Mouse (Mus musculus) gastrocnemius, postnatal 36 days (tissue): Measurements from ENCODE around the gene Bcl2l12. TPM values are rescaled to one million over a fixed set of nuclear protein-coding genes. Genes with fewer than 3 reads are reported as not detected.

ENCODE experiments used
- DNase-seq, 2 experiments: peaks; one replicate each; pipeline ENCODE4 v3.0.0; 2022
- intact Hi-C: fragments of 180-260 bp; cut with DNase I; formaldehyde crosslinking; loops from one replicate; pipeline ENCODE4 v1.15.1; 2025
- microRNA-seq, 2 experiments: library from miRNA; unstranded; fragments of <30 nt; microRNA quantifications; one replicate each; pipeline ENCODE4 v1.2.0; 2021
- total RNA-seq, 2 experiments: library from RNA; stranded (reverse); gene quantifications; 2 replicates each; pipeline ENCODE4 v1.2.3; 2021

The Bcl2l12 gene
- total RNA-seq, 2 experiments from 2014 or later, result 8.0 to 8.9 TPM

DNA sequence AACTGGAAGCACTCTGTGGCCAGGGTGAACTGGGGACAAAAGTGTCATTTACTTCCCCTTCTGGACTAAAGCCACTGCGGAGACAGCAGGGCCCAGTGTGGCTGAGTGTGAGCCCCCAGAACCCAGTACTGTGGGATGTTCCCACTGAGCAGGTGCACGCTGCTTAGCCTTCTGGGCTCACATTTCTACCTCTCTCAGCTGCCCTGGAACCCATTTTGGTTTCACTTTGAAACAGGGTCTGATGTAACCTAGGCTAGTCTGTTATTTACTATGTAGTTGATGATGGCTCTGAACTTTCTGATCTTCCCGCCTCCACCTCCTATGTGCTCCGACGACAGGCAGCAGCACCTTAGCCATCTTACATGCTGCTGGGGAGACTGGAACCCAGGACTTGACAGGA, 35.7 kb downstream of the Bcl2l12 start:
- DNase-seq, result no peak
- intact Hi-C loops, result no loop called here

DNA sequence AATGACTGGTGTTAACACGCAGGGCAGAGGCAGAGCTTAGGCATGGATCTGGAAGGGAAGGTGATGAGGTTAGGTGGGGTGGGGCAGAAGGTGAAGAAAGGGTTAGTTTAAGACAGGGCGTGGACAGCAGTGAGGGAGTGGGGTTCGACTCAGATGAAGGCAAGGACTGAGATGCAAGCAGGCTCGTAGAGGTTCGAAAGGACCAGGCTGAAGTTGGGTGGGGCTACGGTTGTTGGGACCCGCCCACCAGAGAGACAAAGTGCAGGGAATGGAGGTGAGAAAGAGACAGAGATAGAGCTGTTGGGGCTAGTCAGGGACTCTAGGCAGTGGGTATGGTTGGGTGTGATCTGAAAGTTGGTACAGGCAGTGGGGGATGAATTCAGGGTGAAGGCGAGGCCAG, 36.2 kb downstream of the Bcl2l12 start:
- intact Hi-C loops, result no loop called here
- no peak for DNase-seq

DNA sequence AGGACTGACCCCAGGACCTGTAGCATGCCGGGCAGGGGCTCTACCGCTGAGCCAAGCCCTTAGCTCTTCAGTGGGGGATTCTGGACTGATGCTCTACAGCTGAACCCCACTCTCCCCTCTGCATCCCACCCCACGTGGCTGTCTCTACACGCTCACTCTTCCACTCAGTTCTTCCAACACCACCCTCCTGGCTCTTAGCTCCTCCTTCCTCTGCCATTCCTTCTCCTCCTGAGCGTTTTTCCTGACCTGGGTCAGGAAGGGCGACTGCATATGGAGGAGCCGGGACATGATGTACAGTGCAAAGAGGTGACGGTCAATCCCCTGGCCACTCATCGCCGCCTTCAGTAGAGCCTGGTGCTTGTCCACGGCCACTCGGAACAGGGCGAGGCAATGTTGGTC, 38.0 kb downstream of the Bcl2l12 start:
- intact Hi-C loops, result no loop called here
- no peak for DNase-seq

DNA sequence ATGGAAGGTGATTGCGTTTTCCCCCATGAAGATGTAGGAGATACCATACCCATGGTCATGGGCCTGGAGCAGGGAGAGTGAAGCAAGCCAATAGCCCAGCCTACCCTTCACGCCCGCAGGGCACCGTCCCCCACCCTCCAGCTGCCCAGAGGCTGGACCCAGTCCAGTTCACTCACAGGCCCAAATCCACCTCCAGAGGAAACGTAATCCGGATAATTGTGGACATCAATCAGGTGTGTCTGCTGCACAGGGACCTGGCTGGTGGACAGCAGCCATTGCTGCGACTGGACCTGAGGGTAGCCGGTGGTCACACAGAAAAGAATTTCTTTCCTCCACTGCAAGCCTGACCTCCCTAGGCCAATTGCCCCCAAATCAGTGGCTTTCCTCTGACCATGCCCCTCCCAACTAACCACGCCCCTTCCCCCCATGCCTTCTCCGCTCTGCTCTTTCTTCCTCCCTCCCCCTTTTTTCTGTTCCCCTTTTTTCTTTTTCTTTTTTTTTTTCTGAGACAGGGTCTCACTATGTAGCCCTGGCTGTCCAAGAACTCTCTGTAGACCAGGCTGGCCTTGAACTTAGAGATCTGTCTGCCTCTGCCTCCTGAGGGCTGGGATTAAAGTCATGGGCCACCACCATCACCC, 38.5 kb downstream of the Bcl2l12 start:
- DNase-seq, result no peak
- intact Hi-C loops, result loop anchor here (10.0 kb wide), 1 partner anchor 235 kb away; no protein-coding TSS in a partner anchor

DNA sequence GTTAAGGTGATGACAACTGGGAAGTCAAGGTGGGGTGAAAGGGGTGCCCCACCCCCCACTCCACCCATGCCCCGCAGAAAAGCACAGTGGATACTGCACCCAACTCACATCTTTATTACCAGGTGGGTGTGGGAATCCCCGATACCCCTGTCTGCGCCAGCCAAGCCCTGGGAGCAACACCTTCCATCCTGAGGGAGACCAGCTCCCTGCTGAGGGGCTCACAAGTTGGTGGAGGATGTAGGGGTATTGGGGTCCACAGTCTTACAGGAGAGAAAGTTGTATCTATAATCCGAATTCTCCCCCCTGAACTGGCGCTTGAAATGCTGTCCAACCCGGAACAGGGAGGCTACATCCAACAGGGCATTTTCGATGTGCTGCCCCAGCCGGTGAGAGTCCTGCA, 39.2 kb downstream of the Bcl2l12 start:
- intact Hi-C loops, result loop anchor here (10.0 kb wide), 1 partner anchor 234 kb away; no protein-coding TSS in a partner anchor
- DNase-seq, result no peak

DNA sequence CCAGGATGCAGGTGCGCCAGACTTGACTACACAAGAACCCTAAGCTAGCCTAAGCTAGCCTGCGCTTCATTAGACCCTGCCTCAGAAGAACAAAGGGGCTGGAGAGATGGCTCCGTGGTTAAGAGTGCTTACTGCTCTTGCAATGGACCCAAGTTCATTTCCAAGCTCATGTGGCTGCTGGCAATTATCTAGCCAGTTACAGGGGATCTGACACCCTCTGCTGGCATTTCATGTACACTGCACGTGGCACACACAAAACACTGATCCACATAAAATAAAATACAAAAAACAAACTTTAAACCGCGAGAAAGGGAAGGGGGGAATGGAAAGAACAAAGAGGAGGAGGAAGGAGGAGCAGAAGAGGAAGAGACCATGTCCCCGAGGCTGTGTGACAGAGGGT, 40.3 kb downstream of the Bcl2l12 start:
- DNase-seq, result peak in 1 of 2 experiments; percentile 45
- intact Hi-C loops, result loop anchor here (10.0 kb wide), 1 partner anchor 233 kb away; no protein-coding TSS in a partner anchor

DNA sequence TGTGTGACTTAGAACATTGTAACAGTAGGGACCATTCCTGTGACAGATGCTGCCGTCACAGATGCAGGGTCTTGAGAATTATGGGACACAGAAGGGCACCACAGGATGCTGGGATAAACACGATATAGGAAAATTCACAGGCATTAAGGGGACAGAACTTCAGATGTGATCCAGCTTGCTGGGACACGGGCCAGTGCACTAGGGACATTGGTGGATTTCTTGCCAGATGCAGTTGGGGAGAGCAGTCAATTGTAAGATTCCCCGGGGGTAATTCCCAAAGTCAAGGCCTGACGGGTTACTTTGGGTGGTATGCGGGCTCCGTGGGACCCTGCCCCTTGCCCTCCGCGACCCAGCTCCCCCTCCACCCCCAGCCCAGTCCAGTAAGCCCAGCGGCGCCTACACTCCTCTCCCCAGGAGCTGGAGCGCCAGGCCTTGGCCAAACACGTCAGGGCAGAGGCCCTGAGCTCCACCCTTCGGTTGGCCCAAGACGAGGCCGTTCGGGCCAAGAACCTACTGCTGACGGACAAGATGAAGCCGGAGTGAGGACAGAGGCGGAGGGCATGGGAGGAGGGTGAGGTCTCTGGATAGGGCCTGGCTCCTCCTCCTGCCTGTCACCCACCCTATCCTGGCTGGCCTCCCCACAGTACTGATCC, 41.2 kb downstream of the Bcl2l12 start:
- DNase-seq, result peak; percentile 59 to 61
- intact Hi-C loops, result loop anchor here (10.0 kb wide), 1 partner anchor 233 kb away; no protein-coding TSS in a partner anchor

DNA sequence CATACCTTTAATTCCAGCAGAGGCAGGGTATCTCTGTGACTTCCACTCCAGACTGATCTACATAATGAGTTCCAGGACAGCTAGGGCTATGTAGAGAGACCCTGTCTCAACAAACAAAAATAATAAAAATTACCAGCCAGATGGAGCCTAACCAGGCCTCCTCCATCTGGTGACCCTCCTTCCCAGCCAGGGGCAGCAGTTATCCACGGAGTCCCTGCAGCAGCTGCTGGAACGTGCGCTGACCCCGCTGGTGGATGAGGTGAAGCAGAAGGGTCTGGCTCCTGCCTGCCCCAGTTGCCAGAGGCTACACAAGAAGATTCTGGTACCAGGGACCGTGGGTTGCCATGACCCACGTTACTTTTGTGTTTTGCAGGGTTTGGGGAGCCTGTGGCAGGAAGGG, 42.2 kb downstream of the Bcl2l12 start:
- DNase-seq, result no peak
- intact Hi-C loops, result loop anchor here (10.0 kb wide), 1 partner anchor 231 kb away; no protein-coding TSS in a partner anchor

DNA sequence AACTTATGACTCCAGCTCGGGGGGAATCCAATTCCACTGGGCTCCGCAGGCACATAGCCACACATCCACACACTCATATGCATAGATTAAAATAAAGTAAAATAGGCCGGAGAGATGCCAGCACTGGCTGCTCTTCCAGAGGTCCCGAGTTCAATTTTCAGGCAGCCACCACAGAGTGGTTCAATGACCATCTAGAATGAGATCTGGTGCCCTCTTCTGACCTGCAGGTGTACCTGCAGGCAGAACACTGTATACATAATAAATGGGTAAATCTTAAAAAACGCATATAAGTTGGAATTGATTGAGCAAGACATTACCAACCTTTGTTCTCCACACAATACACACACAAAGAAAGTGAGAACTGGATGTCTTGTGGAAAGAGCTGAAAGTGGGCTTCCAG, 42.9 kb downstream of the Bcl2l12 start:
- no peak for DNase-seq
- intact Hi-C loops, result loop anchor here (2.0 to 10.0 kb wide), 2 partner anchors 29 to 231 kb away; no protein-coding TSS in a partner anchor

DNA sequence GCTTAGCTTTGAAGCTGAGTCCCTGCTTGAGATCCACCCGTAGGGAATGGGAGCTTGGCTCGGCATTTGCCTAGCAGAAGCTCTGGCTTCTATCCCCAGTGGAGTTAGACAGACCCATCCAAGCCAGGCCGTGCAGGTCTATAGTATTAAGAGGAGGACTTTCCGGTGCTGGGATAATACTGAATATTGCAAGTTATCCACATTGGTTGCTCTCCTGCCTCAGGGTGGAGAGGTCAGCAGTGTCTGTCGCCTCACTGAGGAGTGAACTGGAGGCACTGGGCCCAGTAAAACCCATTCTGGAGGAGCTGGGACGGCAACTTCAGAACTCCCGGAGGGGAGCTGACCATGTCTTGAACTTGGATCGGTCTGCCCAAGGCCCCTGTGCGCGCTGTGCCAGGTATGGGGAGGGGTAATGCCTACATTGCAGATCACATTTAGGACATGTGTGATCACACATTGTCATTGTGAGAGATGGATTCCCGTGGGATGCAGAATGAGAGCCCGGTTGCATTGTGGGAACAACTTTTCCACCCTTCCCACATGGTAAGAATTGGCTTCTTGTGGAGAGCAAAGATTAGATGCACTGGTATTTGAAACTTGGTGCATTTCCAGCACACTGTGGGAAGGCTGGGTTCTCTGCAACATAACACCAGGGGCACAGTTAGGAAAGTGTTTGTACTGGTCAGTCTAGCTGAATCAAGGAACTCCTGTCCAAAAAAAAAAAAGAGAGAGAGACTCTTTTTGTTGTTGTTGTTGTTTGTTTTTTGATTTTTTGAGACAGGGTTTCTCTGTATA, 44.2 kb downstream of the Bcl2l12 start:
- DNase-seq, result no peak
- intact Hi-C loops, result loop anchor here (2.0 to 10.0 kb wide), 2 partner anchors 27 to 229 kb away; no protein-coding TSS in a partner anchor

DNA sequence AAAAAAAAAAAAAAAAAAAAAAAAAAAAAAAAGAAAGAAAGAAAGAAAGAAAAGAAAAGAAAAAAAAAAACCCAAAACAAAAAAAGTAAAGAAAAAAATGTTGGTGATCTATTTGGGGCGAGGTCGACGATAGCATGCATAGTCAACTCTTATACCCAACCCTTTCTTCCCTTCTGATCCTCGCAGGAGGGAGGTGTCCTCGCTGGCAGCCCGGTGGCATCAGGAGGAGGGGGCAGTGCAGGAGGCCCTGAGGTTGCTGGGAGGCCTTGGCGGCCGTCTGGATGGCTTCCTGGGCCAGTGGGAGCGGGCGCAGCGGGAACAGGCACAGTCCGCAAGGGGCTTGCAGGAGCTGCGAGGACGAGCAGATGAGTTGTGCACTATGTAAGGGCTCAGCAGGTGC, 45.0 kb downstream of the Bcl2l12 start:
- DNase-seq, result no peak
- intact Hi-C loops, result loop anchor here (10.0 kb wide), 1 partner anchor 229 kb away; no protein-coding TSS in a partner anchor

DNA sequence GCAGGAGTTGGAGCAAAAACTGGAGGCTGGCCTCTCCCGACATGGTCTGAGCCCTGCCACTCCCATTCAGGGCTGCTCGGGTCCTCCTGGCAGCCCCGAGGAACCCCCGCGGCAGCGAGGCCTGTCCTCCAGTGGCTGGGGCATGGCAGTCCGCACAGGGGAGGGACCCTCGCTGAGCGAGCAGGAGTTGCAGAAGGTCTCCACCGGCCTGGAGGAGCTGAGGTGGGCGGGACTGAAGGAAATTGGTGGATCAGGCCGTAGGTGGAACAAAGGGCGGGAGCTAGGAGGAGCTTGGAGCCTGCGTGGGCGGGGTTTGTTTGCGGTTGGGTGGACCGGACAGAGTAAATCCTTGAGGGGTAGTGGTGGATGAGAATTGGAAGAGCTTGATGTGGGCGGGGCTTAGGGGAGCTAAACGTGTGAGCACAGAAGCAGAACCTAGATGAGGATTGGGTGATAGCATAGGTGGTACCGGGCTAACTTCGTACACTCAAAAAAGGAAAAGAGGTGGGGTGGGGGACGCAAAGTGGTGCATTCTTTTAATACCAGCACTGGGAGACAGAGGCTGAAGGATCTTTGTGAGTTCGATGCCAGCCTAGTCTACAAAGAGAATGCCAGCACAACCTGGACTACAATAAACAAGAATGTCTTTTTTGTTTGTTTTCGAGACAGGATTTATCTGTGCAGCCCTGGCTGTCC, 45.8 kb downstream of the Bcl2l12 start:
- peak; percentile 87 to 93 for DNase-seq
- intact Hi-C loops, result loop anchor here (10.0 kb wide), 1 partner anchor 228 kb away; no protein-coding TSS in a partner anchor

DNA sequence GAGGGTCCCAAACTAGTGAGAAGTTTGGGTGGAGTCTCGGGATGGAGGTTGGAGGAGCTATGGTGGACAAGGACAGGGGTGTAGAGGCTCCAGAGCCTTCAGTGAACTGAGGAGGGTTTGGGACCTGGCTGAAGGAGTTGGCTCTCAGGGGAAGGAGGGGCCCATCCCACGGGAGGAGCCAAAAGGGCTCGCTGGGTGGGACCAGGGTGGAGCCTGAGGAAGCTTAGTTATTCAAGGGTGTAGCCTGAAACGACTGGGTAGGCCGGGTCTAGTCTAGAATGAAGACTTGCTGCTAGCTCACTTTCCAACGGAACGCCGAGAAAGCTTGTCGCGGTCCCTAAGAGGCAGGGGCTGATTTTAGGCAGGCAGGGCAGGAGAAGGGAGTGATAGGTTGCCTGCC, 46.6 kb downstream of the Bcl2l12 start:
- peak; percentile 57 to 61 for DNase-seq
- intact Hi-C loops, result loop anchor here (10.0 kb wide), 1 partner anchor 227 kb away; no protein-coding TSS in a partner anchor

DNA sequence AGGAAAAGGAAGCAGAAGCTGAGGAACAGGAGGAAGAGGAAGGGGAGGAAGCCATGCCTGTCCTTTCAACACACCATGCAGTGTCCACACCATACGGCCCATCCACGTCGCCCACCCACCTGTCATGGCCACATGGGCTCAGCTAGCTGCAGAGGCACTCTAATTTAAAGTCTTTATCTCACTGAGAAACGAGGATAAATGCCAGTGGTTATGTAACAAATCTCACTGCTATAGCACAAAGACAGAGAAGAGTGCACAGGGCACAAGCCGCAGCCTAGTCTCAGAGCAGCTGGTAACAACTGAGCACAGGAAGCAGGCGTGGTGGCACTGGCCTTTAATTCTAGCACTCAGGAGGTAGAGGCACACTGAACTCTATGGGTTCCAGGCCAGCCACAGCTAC, 48.6 kb downstream of the Bcl2l12 start:
- intact Hi-C loops, result loop anchor here (10.0 kb wide), 1 partner anchor 225 kb away; no protein-coding TSS in a partner anchor
- DNase-seq, result no peak

DNA sequence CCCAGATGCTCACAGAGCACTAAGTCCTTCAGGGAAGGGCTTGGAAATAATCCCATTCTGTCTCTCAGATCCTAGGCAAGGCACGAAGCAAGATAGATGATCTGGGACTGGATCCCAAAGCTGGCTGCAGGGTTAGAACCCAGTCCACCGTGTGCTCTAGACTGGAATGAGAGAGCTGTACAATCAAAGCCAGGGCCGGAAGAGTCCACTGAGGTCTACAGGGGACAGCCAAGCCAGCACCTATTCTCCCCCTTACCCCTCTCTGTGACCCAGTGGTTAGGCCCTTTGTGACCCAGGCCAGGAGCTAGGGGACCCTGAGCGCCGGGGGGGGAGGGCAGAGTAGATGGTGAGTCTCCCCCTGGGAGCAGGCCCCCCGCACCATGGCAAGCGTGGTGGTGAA, 55.6 kb downstream of the Bcl2l12 start, which contains the start of gene Tsks:
TSS of gene Tsks (plus strand) at position 301 of the 400 bp plus-strand sequence.
- intact Hi-C loops, result no loop called here

More for the DNA sequence above, 55.6 kb downstream of the Bcl2l12 start, which contains the start of gene Tsks:
- no peak for DNase-seq

Small RNAs within 50 kb of the gene (microRNA-seq; reads per million reads assigned to microRNA genes)
- gene Mir7054, result 0 reads per million in 2 experiments

Other genes starting within 250 kb of the Bcl2l12 start
- not detected for gene Zfp473, start 247.7 kb downstream of the Bcl2l12 start, total RNA-seq
- gene Nup62, start 182.6 kb downstream of the Bcl2l12 start, total RNA-seq, result 10 to 100 TPM; 19.6 to 20.0 TPM
- 1 to 10 TPM; 1.0 to 6.4 TPM for gene Il4i1, start 182.3 kb downstream of the Bcl2l12 start, total RNA-seq
- 10 to 100 TPM; 55.2 to 69.3 TPM for gene Atf5, start 182.1 kb downstream of the Bcl2l12 start, total RNA-seq
- 100 to 1,000 TPM; 111 to 122 TPM for gene Akt1s1, start 149.7 kb downstream of the Bcl2l12 start, total RNA-seq
- 10 to 100 TPM; 42.4 to 53.4 TPM for gene Tbc1d17, start 149.6 kb downstream of the Bcl2l12 start, total RNA-seq
- gene Pnkp, start 141.6 kb downstream of the Bcl2l12 start, total RNA-seq, result 10 to 100 TPM; 14.9 to 18.7 TPM
- gene Ptov1, start 128.9 kb downstream of the Bcl2l12 start, total RNA-seq, result 100 to 1,000 TPM; 129 to 153 TPM
- gene Med25, start 106.0 kb downstream of the Bcl2l12 start, total RNA-seq, result 10 to 100 TPM; 54.0 to 57.5 TPM
- gene Fuz, start 102.6 kb downstream of the Bcl2l12 start, total RNA-seq, result 10 to 100 TPM; 17.3 to 18.1 TPM
- gene Ap2a1, start 69.2 kb downstream of the Bcl2l12 start, total RNA-seq, result 10 to 100 TPM; 55.0 to 56.3 TPM
- gene Tsks, start 55.5 kb downstream of the Bcl2l12 start, total RNA-seq, result not detected
- gene Cpt1c, start 23.9 kb downstream of the Bcl2l12 start, total RNA-seq, result 1 to 10 TPM; 1.2 to 1.8 TPM
- 100 to 1,000 TPM; 105 to 123 TPM for gene Prmt1, start 12.1 kb downstream of the Bcl2l12 start, total RNA-seq
- 10 to 100 TPM; 18.3 to 20.3 TPM for gene Irf3, start 1.1 kb downstream of the Bcl2l12 start, total RNA-seq
- 10 to 100 TPM; 36.9 to 40.2 TPM for gene Scaf1, start 17.7 kb upstream of the Bcl2l12 start, total RNA-seq
- 10 to 100 TPM; 20.6 to 21.8 TPM for gene Rras, start 19.2 kb upstream of the Bcl2l12 start, total RNA-seq
- gene Prr12, start 54.2 kb upstream of the Bcl2l12 start, total RNA-seq, result 10 to 100 TPM; 11.3 to 14.1 TPM
- 10 to 100 TPM; 29.0 to 30.8 TPM for gene Nosip, start 63.7 kb upstream of the Bcl2l12 start, total RNA-seq
- 1 to 10 TPM; 8.0 to 8.8 TPM for gene Prrg2, start 64.0 kb upstream of the Bcl2l12 start, total RNA-seq
- 10 to 100 TPM; 17.3 to 20.9 TPM for gene Rcn3, start 93.5 kb upstream of the Bcl2l12 start, total RNA-seq
- gene Fcgrt, start 105.1 kb upstream of the Bcl2l12 start, total RNA-seq, result 10 to 100 TPM; 39.2 to 40.0 TPM
- gene Rps11, start 125.7 kb upstream of the Bcl2l12 start, total RNA-seq, result 100 to 1,000 TPM; 388 to 460 TPM
- gene Rpl13a, start 130.0 kb upstream of the Bcl2l12 start, total RNA-seq, result 100 to 1,000 TPM; 488 to 598 TPM
- gene Gm45713, start 137.5 kb upstream of the Bcl2l12 start, total RNA-seq, result not detected
- 1 to 10 TPM; 2.8 to 4.0 TPM for gene Flt3l, start 137.7 kb upstream of the Bcl2l12 start, total RNA-seq
- gene Pih1d1, start 155.6 kb upstream of the Bcl2l12 start, total RNA-seq, result 10 to 100 TPM; 28.6 to 36.2 TPM
- gene Aldh16a1, start 155.9 kb upstream of the Bcl2l12 start, total RNA-seq, result 10 to 100 TPM; 10.6 to 14.3 TPM
- under 1 TPM; 0.76 to 0.79 TPM for gene Slc17a7, start 165.2 kb upstream of the Bcl2l12 start, total RNA-seq
- not detected for gene Gfy, start 180.9 kb upstream of the Bcl2l12 start, total RNA-seq
- gene Pth2, start 182.3 kb upstream of the Bcl2l12 start, total RNA-seq, result not detected
- gene Ccdc155, start 206.2 kb upstream of the Bcl2l12 start, total RNA-seq, result not detected
- gene Dkkl1, start 213.4 kb upstream of the Bcl2l12 start, total RNA-seq, result not detected
- gene Tead2, start 217.0 kb upstream of the Bcl2l12 start, total RNA-seq, result 1 to 10 TPM; 2.7 to 3.3 TPM
- 1 to 10 TPM in 1 of 2 experiments, under 1 TPM in 1; 0.79 to 1.5 TPM for gene Cd37, start 240.4 kb upstream of the Bcl2l12 start, total RNA-seq
- gene Slc6a16, start 242.4 kb upstream of the Bcl2l12 start, total RNA-seq, result not detected